In genomic region chr4:138163836-138164235, GRCm38 (mm10) we compare ENCODE assay signal across 15 mouse cellular contexts. TPM values are rescaled to one million over a fixed set of nuclear protein-coding genes. Genes with fewer than 3 reads are reported as not detected.
DNase-seq lines count a peak whose midpoint lies in the region; ATAC-seq and TF ChIP-seq lines count a peak whose summit lies in the region.
"Had no signal": no experiment of that assay in that cellular context is flagged by ENCODE, and none has a peak within 500 bp of the region (broad histone marks: within the 10 kb centered on the region; RNA-seq: fewer than 3 reads in every experiment).

No protein-coding gene starts in this region.

- no peak overlapping the region for H3K9ac ChIP-seq in heart, embryonic 14.5 days (ENCODE audit: low read length)
- no peak overlapping the region for H3K9ac ChIP-seq in forebrain, embryonic 15.5 days (replicated peaks)
- no peak overlapping the region for H3K9ac ChIP-seq in midbrain, embryonic 16.5 days (ENCODE audit: low read depth, low read length)
- H3K9ac ChIP-seq: liver, embryonic 15.5 days; stomach, embryonic 15.5 days had no signal

- no peak for TF ChIP-seq CTCF in brain, embryonic 14.5 days (IDR thresholded peaks at IDR 0.05; ENCODE audit: borderline replicate concordance, extremely low read depth, insufficient read depth, insufficient read length)

- H3K27me3 ChIP-seq in heart, embryonic 14.5 days (ENCODE audit: control insufficient read depth, insufficient read depth, low read length): no peaks in the 10 kb centered on the region
- no peaks in the 10 kb centered on the region for H3K27me3 ChIP-seq in forebrain, embryonic 15.5 days
- no peaks in the 10 kb centered on the region for H3K27me3 ChIP-seq in midbrain, embryonic 16.5 days (ENCODE audit: control insufficient read depth, insufficient read depth, low read depth, low read length)
- H3K27me3 ChIP-seq: liver, embryonic 15.5 days; Patski; stomach, embryonic 15.5 days had no signal

- no peak for DNase-seq in heart, postnatal 25 days (ENCODE audit: low spot score)
- DNase-seq in brain, embryonic 14.5 days (ENCODE audit: low read depth): peak; percentile 48
- DNase-seq in MN1 (ENCODE audit: low spot score): no peak
- no peak for DNase-seq in lung, postnatal 14 days
- DNase-seq: adrenal gland, adult 8-10 months; kidney, adult 8-10 months; right cerebral cortex, postnatal 14 days; thymus, postnatal 36 days had no signal

- no peak overlapping the region for H3K4me2 ChIP-seq in heart, embryonic 14.5 days (ENCODE audit: low read length)
- no peak overlapping the region for H3K4me2 ChIP-seq in forebrain, embryonic 15.5 days (replicated peaks)
- no peak overlapping the region for H3K4me2 ChIP-seq in midbrain, embryonic 16.5 days (ENCODE audit: low read length)
- H3K4me2 ChIP-seq: liver, embryonic 15.5 days; stomach, embryonic 15.5 days had no signal

- H3K4me1 ChIP-seq in heart, embryonic 14.5 days (ENCODE audit: control insufficient read depth in 2 of 2, insufficient read depth in 2 of 2, low read length in 2 of 2): peaks cover 17 to 33% of the 10 kb centered on the region in 2 experiments
- H3K4me1 ChIP-seq in forebrain, embryonic 15.5 days: 0 out of 2 replicates have a peak, but pooled peaks cover 5% of the 10 kb centered on the region
- peaks cover 7% of the 10 kb centered on the region for H3K4me1 ChIP-seq in midbrain, embryonic 16.5 days (ENCODE audit: control insufficient read depth, insufficient read depth, low read length)
- H3K4me1 ChIP-seq: stomach, embryonic 15.5 days had no signal

- WGBS in heart, embryonic 14.5 days: 52% methylated on average over 2 of the region's 2 CpGs
- 19% methylated on average over 2 of the region's 2 CpGs for WGBS in forebrain, embryonic 15.5 days
- WGBS in midbrain, embryonic 16.5 days: 7% methylated on average over 2 of the region's 2 CpGs

- intact Hi-C loops in heart, postnatal 25 days (cut with DNase I): no loop called here

- H3K4me3 ChIP-seq in heart, embryonic 14.5 days (ENCODE audit: control insufficient read depth in 1 of 2, insufficient read depth in 1 of 2, low read depth in 1 of 2, low read length in 2 of 2): no peak overlapping the region
- H3K4me3 ChIP-seq in forebrain, embryonic 15.5 days: no peak overlapping the region
- no peak overlapping the region for H3K4me3 ChIP-seq in midbrain, embryonic 16.5 days (ENCODE audit: low read depth, low read length)
- H3K4me3 ChIP-seq: liver, embryonic 15.5 days; stomach, embryonic 15.5 days had no signal

- H3K36me3 ChIP-seq in heart, embryonic 14.5 days (ENCODE audit: control insufficient read depth, insufficient read depth, low read length): peaks cover 56% of the 10 kb centered on the region
- peaks cover 50% of the 10 kb centered on the region for H3K36me3 ChIP-seq in forebrain, embryonic 15.5 days
- peaks cover 25% of the 10 kb centered on the region for H3K36me3 ChIP-seq in midbrain, embryonic 16.5 days (ENCODE audit: control insufficient read depth, insufficient read depth, low read length)

- H3K9me3 ChIP-seq in heart, embryonic 14.5 days (ENCODE audit: control insufficient read depth, low read length): no peaks in the 10 kb centered on the region
- no peaks in the 10 kb centered on the region for H3K9me3 ChIP-seq in forebrain, embryonic 15.5 days
- H3K9me3 ChIP-seq in midbrain, embryonic 16.5 days (replicated peaks; ENCODE audit: control insufficient read depth, low read length, poor library complexity, severe bottlenecking): no peaks in the 10 kb centered on the region
- H3K9me3 ChIP-seq: liver, embryonic 15.5 days; stomach, embryonic 15.5 days had no signal

- no peak for ATAC-seq in heart, embryonic 14.5 days (ENCODE audit: insufficient number of reproducible peaks, insufficient read depth, low FRiP score, low read depth)
- no peak for ATAC-seq in forebrain, embryonic 15.5 days (replicated peaks)
- no peak for ATAC-seq in midbrain, embryonic 16.5 days
- ATAC-seq: CD4-positive, CD25-positive, alpha-beta regulatory T cell, adult 4 months; Patski had no signal

- TF ChIP-seq POLR2A in brain, embryonic 14.5 days (IDR thresholded peaks at IDR 0.05; ENCODE audit: borderline replicate concordance, extremely low read depth, insufficient read depth, insufficient read length, poor library complexity, severe bottlenecking): no peak

- H3K27ac ChIP-seq in heart, embryonic 14.5 days (replicated peaks in 1 of 2; ENCODE audit: control insufficient read depth in 1 of 2, insufficient read depth in 1 of 2, low read depth in 2 of 2, low read length in 2 of 2): peak overlapping the region; percentile 75 to 84
- peak overlapping the region; percentile 51 for H3K27ac ChIP-seq in forebrain, embryonic 15.5 days (replicated peaks)
- H3K27ac ChIP-seq in midbrain, embryonic 16.5 days (ENCODE audit: low read length): peak overlapping the region; percentile 64
- H3K27ac ChIP-seq: liver, embryonic 15.5 days; stomach, embryonic 15.5 days had no signal

RNA-seq across cellular contexts. Expression of gene Hp1bp3, which starts 52.3 kb away (rescaled TPM):
- polyA plus RNA-seq in heart, embryonic 14.5 days (2014; fragmentation: Nextera tagmentation; extraction: Ambion mirVana): 103 and 108 TPM in 2 replicates
- total RNA-seq in heart, postnatal 25 days (2021): 10 to 100 TPM; 80.9 to 81.8 TPM
- 197 and 200 TPM in 2 replicates for polyA plus RNA-seq in brain, embryonic 14.5 days (2012; rRNA removed)
- polyA plus RNA-seq in forebrain, embryonic 15.5 days (2015; fragmentation: Nextera tagmentation; extraction: Ambion mirVana): 261 and 262 TPM in 2 replicates
- polyA plus RNA-seq in midbrain, embryonic 16.5 days (2015; fragmentation: Nextera tagmentation; extraction: Ambion mirVana): 199 and 209 TPM in 2 replicates
